Mouse (Mus musculus): ENCODE measurements at regions not wholly inside any gene's neighbourhood (a gene's known extent, or its start where the extent isn't known, plus 50 kb on each side); places are given as distances from the start of the nearest gene placed in this dataset.

- Histone ChIP-seq H3K4me3 (ENCODE audit: low read depth, low read length) (no peak overlapping the region), H3K27me3 (replicated peaks; ENCODE audit: control insufficient read depth, insufficient read depth, low read length) (no peaks in the 10 kb centered on the region), H3K4me2 (replicated peaks; ENCODE audit: low read depth) (no peak overlapping the region), H3K36me3 (ENCODE audit: control insufficient read depth, insufficient read depth) (no peaks in the 10 kb centered on the region), H3K9me3 (ENCODE audit: control insufficient read depth) (no peaks in the 10 kb centered on the region), H3K27ac (ENCODE audit: low read depth, low read length) (no peak overlapping the region), H3K4me1 (replicated peaks; ENCODE audit: control insufficient read depth, insufficient read depth, low read length) (no peaks in the 10 kb centered on the region), H3K9ac (ENCODE audit: low read depth, low read length) (no peak overlapping the region)
- no peak for TF ChIP-seq CTCF (IDR thresholded peaks at IDR 0.05; ENCODE audit: low read depth)
- ATAC-seq, result no peak
- WGBS, result 86% methylated on average over 2 of the region's 2 CpGs
Observed at GRCm38 (mm10) chr13:72258794-72259193, 295.3 kb upstream of the Irx1 start.

GRCm38 (mm10) chr13:72264416-72264815, 300.9 kb upstream of the Irx1 start:
- Histone ChIP-seq H3K4me2 (replicated peaks; ENCODE audit: low read depth) (no peak overlapping the region), H3K4me1 (replicated peaks; ENCODE audit: control insufficient read depth, insufficient read depth, low read length) (no peaks in the 10 kb centered on the region), H3K9ac (ENCODE audit: low read depth, low read length) (no peak overlapping the region), H3K36me3 (ENCODE audit: control insufficient read depth, insufficient read depth) (no peaks in the 10 kb centered on the region), H3K4me3 (ENCODE audit: low read depth, low read length) (no peak overlapping the region), H3K27me3 (replicated peaks; ENCODE audit: control insufficient read depth, insufficient read depth, low read length) (no peaks in the 10 kb centered on the region), H3K27ac (ENCODE audit: low read depth, low read length) (no peak overlapping the region), H3K9me3 (ENCODE audit: control insufficient read depth) (no peaks in the 10 kb centered on the region)
- 65% methylated on average over 3 of the region's 3 CpGs for WGBS
- ATAC-seq, result no peak
- no peak for TF ChIP-seq CTCF (IDR thresholded peaks at IDR 0.05; ENCODE audit: low read depth)

GRCm38 (mm10) chr13:72265116-72265515, 301.6 kb upstream of the Irx1 start:
- Histone ChIP-seq H3K36me3 (ENCODE audit: control insufficient read depth, insufficient read depth) (no peaks in the 10 kb centered on the region), H3K27ac (ENCODE audit: low read depth, low read length) (no peak overlapping the region), H3K4me2 (replicated peaks; ENCODE audit: low read depth) (no peak overlapping the region), H3K4me1 (replicated peaks; ENCODE audit: control insufficient read depth, insufficient read depth, low read length) (no peaks in the 10 kb centered on the region), H3K9ac (ENCODE audit: low read depth, low read length) (no peak overlapping the region), H3K9me3 (ENCODE audit: control insufficient read depth) (no peaks in the 10 kb centered on the region), H3K4me3 (ENCODE audit: low read depth, low read length) (no peak overlapping the region), H3K27me3 (replicated peaks; ENCODE audit: control insufficient read depth, insufficient read depth, low read length) (no peaks in the 10 kb centered on the region)
- TF ChIP-seq CTCF (IDR thresholded peaks at IDR 0.05; ENCODE audit: low read depth), result no peak
- no peak for ATAC-seq
- 68% methylated on average over 7 of the region's 7 CpGs for WGBS

- Histone ChIP-seq H3K27me3 (replicated peaks; ENCODE audit: control insufficient read depth, insufficient read depth, low read length) (no peaks in the 10 kb centered on the region), H3K27ac (ENCODE audit: low read depth, low read length) (no peak overlapping the region), H3K36me3 (ENCODE audit: control insufficient read depth, insufficient read depth) (no peaks in the 10 kb centered on the region), H3K4me3 (ENCODE audit: low read depth, low read length) (no peak overlapping the region), H3K9me3 (ENCODE audit: control insufficient read depth) (no peaks in the 10 kb centered on the region), H3K4me1 (replicated peaks; ENCODE audit: control insufficient read depth, insufficient read depth, low read length) (no peaks in the 10 kb centered on the region), H3K4me2 (replicated peaks; ENCODE audit: low read depth) (no peak overlapping the region), H3K9ac (ENCODE audit: low read depth, low read length) (no peak overlapping the region)
- WGBS, result 87% methylated on average over 11 of the region's 11 CpGs
- TF ChIP-seq CTCF (IDR thresholded peaks at IDR 0.05; ENCODE audit: low read depth), result no peak
- ATAC-seq, result no peak
Observed at GRCm38 (mm10) chr13:72265650-72266049, 302.1 kb upstream of the Irx1 start.

- Histone ChIP-seq H3K4me3 (ENCODE audit: low read depth, low read length) (no peak overlapping the region), H3K9me3 (ENCODE audit: control insufficient read depth) (no peaks in the 10 kb centered on the region), H3K9ac (ENCODE audit: low read depth, low read length) (no peak overlapping the region), H3K27ac (ENCODE audit: low read depth, low read length) (no peak overlapping the region), H3K36me3 (ENCODE audit: control insufficient read depth, insufficient read depth) (no peaks in the 10 kb centered on the region), H3K4me2 (replicated peaks; ENCODE audit: low read depth) (no peak overlapping the region), H3K4me1 (replicated peaks; ENCODE audit: control insufficient read depth, insufficient read depth, low read length) (no peaks in the 10 kb centered on the region), H3K27me3 (replicated peaks; ENCODE audit: control insufficient read depth, insufficient read depth, low read length) (no peaks in the 10 kb centered on the region)
- no peak for TF ChIP-seq CTCF (IDR thresholded peaks at IDR 0.05; ENCODE audit: low read depth)
- no peak for ATAC-seq
- 80% methylated on average over 12 of the region's 12 CpGs for WGBS
Observed at GRCm38 (mm10) chr13:72266174-72266768, 302.7 kb upstream of the Irx1 start.

- Histone ChIP-seq H3K9me3 (ENCODE audit: control insufficient read depth) (no peaks in the 10 kb centered on the region), H3K27me3 (replicated peaks; ENCODE audit: control insufficient read depth, insufficient read depth, low read length) (no peaks in the 10 kb centered on the region), H3K9ac (ENCODE audit: low read depth, low read length) (no peak overlapping the region), H3K4me3 (ENCODE audit: low read depth, low read length) (no peak overlapping the region), H3K4me1 (replicated peaks; ENCODE audit: control insufficient read depth, insufficient read depth, low read length) (no peaks in the 10 kb centered on the region), H3K27ac (ENCODE audit: low read depth, low read length) (no peak overlapping the region), H3K4me2 (replicated peaks; ENCODE audit: low read depth) (no peak overlapping the region), H3K36me3 (ENCODE audit: control insufficient read depth, insufficient read depth) (no peaks in the 10 kb centered on the region)
- ATAC-seq, result no peak
- 49% methylated on average over 2 of the region's 2 CpGs for WGBS
- TF ChIP-seq CTCF (IDR thresholded peaks at IDR 0.05; ENCODE audit: low read depth), result no peak
Observed at GRCm38 (mm10) chr13:72280343-72280742, 316.8 kb upstream of the Irx1 start.

- no peak overlapping the region for H3K4me3 ChIP-seq (ENCODE audit: low read depth, low read length)
- no peak for TF ChIP-seq CTCF (IDR thresholded peaks at IDR 0.05; ENCODE audit: low read depth)
- H3K9ac ChIP-seq (ENCODE audit: low read depth, low read length), result no peak overlapping the region
- 84% methylated on average over 5 of the region's 5 CpGs for whole genome bisulfite sequencing
- H3K4me2 ChIP-seq (replicated peaks; ENCODE audit: low read depth), result no peak overlapping the region
- H3K36me3 ChIP-seq (ENCODE audit: control insufficient read depth, insufficient read depth), result no peaks in the 10 kb centered on the region
- H3K27ac ChIP-seq (ENCODE audit: low read depth, low read length), result no peak overlapping the region
- ATAC-seq, result no peak
- no peaks in the 10 kb centered on the region for H3K27me3 ChIP-seq (replicated peaks; ENCODE audit: control insufficient read depth, insufficient read depth, low read length)
- H3K4me1 ChIP-seq (replicated peaks; ENCODE audit: control insufficient read depth, insufficient read depth, low read length), result no peaks in the 10 kb centered on the region
- no peaks in the 10 kb centered on the region for H3K9me3 ChIP-seq (ENCODE audit: control insufficient read depth)
Observed at GRCm38 (mm10) chr13:72280871-72281270, 317.3 kb upstream of the Irx1 start.

All from intestine, postnatal 0 days (tissue).